Mouse (Mus musculus) MEL (cell line): ENCODE data around the gene Glt8d2.

ENCODE experiments used
- CHD2 ChIP-seq: IDR thresholded peaks from 2 replicates; pipeline ENCODE4 v1.6.1; 2011; ENCODE audit warnings: low read length, improper control_type of control experiment
- CTCF ChIP-seq, 3 experiments: IDR thresholded peaks in 2 of 3; conservative IDR thresholded peaks in 1 of 3; 2 replicates each; pipeline ENCODE4 v1.5.1; 2011 to 2012; ENCODE audit warnings: low read length in 3 of 3, low read depth in 2 of 3, mild to moderate bottlenecking in 2 of 3, improper control_type of control experiment in 1 of 3, inconsistent platforms in 1 of 3, mixed read lengths in 1 of 3, moderate library complexity in 1 of 3; ENCODE audit not compliant: control insufficient read depth in 1 of 3, insufficient read depth in 1 of 3, poor library complexity in 1 of 3, severe bottlenecking in 1 of 3
- GATA1 ChIP-seq: IDR thresholded peaks from 2 replicates; pipeline ENCODE4 v1.6.1; 2011; ENCODE audit warnings: low read depth, low read length, improper control_type of control experiment
- MEF2A ChIP-seq: IDR thresholded peaks from 2 replicates; pipeline ENCODE4 v1.6.1; 2014; ENCODE audit warnings: low read depth, mild to moderate bottlenecking, inconsistent platforms, low read length, improper control_type of control experiment; ENCODE audit not compliant: poor library complexity, insufficient replicate concordance, severe bottlenecking; ENCODE audit errors: extremely low read depth
- MYB ChIP-seq: IDR thresholded peaks from 2 replicates; pipeline ENCODE4 v1.6.1; 2011; ENCODE audit warnings: mild to moderate bottlenecking, low read depth, low read length, improper control_type of control experiment
- POLR2A ChIP-seq, 2 experiments: IDR thresholded peaks; 2 replicates each; pipeline ENCODE4 v1.6.1; 2011 to 2012; ENCODE audit warnings: low read length in 2 of 2, mild to moderate bottlenecking in 2 of 2, control low read depth in 1 of 2, improper control_type of control experiment in 1 of 2, low read depth in 1 of 2, moderate library complexity in 1 of 2; ENCODE audit not compliant: control insufficient read depth in 1 of 2, insufficient read depth in 1 of 2, poor library complexity in 1 of 2
- POLR2AphosphoS2 ChIP-seq: IDR thresholded peaks from 2 replicates; pipeline ENCODE4 v1.6.1; 2011; ENCODE audit warnings: low read length, improper control_type of control experiment
- RCOR1 ChIP-seq: IDR thresholded peaks from 2 replicates; pipeline ENCODE4 v1.6.1; 2012; ENCODE audit warnings: low read depth, mild to moderate bottlenecking, inconsistent platforms, low read length, improper control_type of control experiment
- TCF12 ChIP-seq: IDR thresholded peaks from 2 replicates; pipeline ENCODE4 v1.6.1; 2014; ENCODE audit warnings: low read depth, mild to moderate bottlenecking, inconsistent platforms, low read length, improper control_type of control experiment, moderate library complexity
- USF1 ChIP-seq: IDR thresholded peaks from 2 replicates; pipeline ENCODE4 v1.6.1; 2014; ENCODE audit warnings: low read depth, mild to moderate bottlenecking, inconsistent platforms, low read length, improper control_type of control experiment, moderate library complexity

DNA sequence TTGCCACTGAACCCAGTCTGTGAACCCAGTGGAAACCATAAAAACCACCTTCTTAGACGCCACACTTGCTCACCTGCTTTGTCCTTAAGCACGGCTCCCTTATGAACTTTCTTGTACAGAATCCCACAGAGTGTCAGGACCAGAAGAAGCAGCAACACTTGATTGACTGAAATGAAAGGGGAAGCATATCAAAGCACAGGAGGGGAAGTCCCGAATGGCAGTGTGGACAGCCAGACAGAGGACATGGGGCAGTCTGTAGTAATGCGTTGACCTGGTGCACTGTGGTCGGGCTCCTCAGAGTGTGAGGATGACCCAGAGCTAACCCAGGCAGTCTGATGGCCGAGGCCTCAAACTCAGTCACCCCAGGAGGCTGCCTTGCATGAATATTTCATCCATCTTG, 20.2 kb downstream of the Glt8d2 start:
- TF ChIP-seq POLR2A (IDR thresholded peaks at IDR 0.05; ENCODE audit: control insufficient read depth in 1 of 2, insufficient read depth in 1 of 2, low read depth in 1 of 2, low read length in 2 of 2, poor library complexity in 1 of 2), result no peak
- TF ChIP-seq CHD2, result no peak
- TF ChIP-seq POLR2AphosphoS2, result no peak
- TF ChIP-seq TCF12, result no peak
- TF ChIP-seq MEF2A, result no peak
- no peak for TF ChIP-seq GATA1
- TF ChIP-seq CTCF (IDR thresholded peaks at IDR 0.05 in 2 of 3, conservative IDR thresholded peaks at IDR 0.05 in 1 of 3; ENCODE audit: control insufficient read depth in 1 of 3, insufficient read depth in 1 of 3, low read depth in 2 of 3, low read length in 3 of 3, poor library complexity in 1 of 3, severe bottlenecking in 1 of 3), result no peak
- TF ChIP-seq RCOR1, result no peak
- TF ChIP-seq USF1, result no peak
- TF ChIP-seq MYB, result no peak
